Mouse (Mus musculus) cerebellum, postnatal 14 days (tissue): ENCODE data around the gene Myo1e.
"Not testable (repeated sequence)": the region's sequence is repeated elsewhere in the genome, so short reads cannot be mapped to it uniquely, and the experiment has no call there.

Experiments
- DNase-seq, 2 experiments: peaks; one replicate each; pipeline ENCODE4 v3.0.0; 2021; ENCODE audit warnings: mixed read lengths in 2 of 2

Gene Myo1e

GRCm38 (mm10) chr9:70255005-70255404 is 47.9 kb downstream of the Myo1e start:
- no peak for DNase-seq

DNA sequence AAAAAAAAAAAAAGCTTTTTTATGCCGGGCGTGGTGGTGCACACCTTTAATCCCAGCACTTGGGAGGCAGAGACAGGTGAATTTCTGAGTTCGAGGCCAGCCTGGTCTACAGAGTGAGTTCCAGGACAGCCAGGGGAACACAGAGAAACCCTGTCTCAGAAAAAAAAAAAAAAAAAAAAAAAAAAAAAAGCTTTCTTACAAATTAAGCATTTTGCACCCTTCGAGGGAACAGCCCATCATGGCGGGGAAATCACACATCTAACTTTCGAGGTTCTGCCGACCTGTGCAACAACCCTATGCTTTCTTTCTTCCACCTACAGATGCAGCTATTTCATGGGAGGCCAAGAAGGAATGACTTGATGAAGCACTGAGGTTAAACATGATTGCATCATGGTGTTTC is 48.9 kb downstream of the Myo1e start:
- not testable (repeated sequence) for DNase-seq

- DNase-seq = no peak
Observed at GRCm38 (mm10) chr9:70257289-70258101, 50.3 kb downstream of the Myo1e start.

DNA sequence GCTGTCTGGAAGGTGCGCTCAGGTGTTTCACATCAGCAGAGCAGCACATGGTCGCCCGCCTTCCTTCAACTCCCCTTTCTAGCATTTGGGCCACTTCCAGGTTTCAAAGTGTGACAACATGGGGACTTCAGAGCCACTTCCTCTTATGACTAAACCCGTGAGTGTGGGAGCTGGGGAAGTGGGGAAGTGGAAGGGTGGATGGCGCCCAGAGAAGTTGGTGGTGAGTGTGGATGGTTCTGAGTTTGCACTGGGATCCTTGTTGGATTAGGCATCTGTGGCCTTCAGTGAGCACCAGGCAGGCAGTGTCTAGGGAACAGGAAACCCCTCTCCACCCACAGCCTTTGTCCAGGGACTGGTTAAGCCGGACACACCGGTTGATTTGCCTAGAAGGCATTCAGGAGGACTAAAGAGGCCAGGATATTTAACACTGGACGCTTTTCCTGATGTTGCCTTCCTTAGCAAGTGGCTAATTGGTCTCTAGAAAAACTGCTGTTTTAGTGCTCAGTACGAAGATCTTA is 53.2 kb downstream of the Myo1e start:
- no peak for DNase-seq

GRCm38 (mm10) chr9:70261646-70262045 is 54.5 kb downstream of the Myo1e start:
- no peak for DNase-seq

DNA sequence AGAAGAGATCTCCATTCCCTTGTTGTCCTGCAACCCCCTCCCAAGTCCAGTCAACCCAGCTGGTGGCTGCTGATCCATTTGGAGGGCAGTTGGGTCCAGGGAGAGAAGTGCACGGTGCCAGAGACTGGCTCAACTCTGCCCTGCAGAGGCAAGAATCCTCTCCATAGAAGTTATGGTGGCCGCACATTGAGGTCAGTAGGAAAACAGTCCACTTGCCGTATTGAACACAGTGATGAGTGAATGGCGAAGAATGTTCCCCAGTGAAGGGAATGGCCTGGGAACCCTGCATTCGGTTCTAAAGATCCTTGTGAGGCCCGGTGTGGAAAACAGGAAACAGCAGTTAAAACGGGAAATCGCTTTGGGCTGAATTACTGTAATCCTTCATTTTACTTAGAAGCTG is 56.0 kb downstream of the Myo1e start:
- peak in 1 of 2 experiments; percentile 14 for DNase-seq

DNA sequence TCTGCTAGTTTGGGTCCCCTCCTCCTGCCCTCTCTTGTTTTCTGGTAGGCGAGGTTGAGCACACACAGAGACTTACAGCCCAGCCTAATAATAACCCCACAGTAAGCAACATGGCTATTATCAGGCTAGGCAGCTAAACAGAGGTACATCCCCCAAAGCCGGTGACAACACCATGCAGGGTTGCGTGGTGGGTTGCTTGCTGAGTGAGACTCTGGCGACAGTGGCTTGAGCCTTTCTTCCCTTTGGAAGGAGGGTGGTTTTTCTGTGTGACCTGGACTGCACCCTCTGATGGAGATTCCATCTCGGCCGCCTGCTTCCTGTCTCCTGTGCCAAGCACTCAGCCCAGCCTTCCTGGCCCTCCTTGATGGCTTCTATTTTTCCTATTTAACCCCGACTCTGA is 56.6 kb downstream of the Myo1e start:
- DNase-seq = peak; percentile 41 to 45

- peak; percentile 15 to 27 for DNase-seq
Observed at GRCm38 (mm10) chr9:70265513-70265912, 58.4 kb downstream of the Myo1e start.

- DNase-seq = no peak
Observed at GRCm38 (mm10) chr9:70266186-70266585, 59.0 kb downstream of the Myo1e start.

DNA sequence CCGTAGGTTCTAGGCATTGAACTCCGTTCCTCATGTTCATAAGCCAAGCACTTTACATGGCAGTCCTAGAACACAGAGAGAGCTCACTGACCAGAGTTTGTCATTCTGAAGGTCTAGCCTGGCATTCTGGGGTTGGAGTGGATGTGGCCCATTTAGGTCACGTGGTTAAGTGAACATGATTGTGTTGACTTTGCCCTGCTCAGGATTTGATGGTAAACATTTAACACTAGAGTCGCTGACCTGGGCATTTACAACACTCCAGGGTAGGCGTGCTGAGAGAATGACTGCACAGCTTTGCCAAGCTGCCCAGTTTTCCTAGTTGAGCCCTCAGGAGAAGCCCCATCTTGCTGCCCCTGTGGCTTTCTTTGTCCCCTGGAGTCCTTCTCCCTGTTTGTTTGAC is 60.0 kb downstream of the Myo1e start:
- no peak for DNase-seq

DNA sequence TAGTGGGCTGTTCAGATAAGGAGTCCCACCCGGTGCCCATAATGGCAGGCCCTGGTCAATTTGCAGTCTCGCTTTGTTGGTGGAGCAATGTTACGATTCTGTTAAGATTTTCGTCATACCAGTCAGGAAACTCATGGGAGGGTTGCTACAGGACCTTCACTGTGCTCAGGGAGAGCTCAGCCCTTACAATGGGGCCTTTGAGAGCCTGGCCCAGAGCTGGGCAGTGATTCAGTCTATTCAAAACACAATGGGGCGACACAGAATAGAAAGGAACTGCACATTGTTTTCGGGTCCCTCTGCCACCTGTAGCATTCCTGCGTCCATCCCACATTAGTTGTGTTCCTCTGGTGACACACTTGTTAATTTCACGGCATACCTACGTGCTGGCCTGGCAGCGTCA is 62.2 kb downstream of the Myo1e start:
- DNase-seq = no peak

GRCm38 (mm10) chr9:70270468-70270867 is 63.3 kb downstream of the Myo1e start:
- DNase-seq = no peak

GRCm38 (mm10) chr9:70271137-70271536 is 64.0 kb downstream of the Myo1e start:
- DNase-seq = no peak

- no peak for DNase-seq
Observed at GRCm38 (mm10) chr9:70271631-70272030, 64.5 kb downstream of the Myo1e start.

- no peak for DNase-seq
Observed at GRCm38 (mm10) chr9:70274071-70274470, 66.9 kb downstream of the Myo1e start.

GRCm38 (mm10) chr9:70274476-70274875 is 67.3 kb downstream of the Myo1e start:
- no peak for DNase-seq

DNA sequence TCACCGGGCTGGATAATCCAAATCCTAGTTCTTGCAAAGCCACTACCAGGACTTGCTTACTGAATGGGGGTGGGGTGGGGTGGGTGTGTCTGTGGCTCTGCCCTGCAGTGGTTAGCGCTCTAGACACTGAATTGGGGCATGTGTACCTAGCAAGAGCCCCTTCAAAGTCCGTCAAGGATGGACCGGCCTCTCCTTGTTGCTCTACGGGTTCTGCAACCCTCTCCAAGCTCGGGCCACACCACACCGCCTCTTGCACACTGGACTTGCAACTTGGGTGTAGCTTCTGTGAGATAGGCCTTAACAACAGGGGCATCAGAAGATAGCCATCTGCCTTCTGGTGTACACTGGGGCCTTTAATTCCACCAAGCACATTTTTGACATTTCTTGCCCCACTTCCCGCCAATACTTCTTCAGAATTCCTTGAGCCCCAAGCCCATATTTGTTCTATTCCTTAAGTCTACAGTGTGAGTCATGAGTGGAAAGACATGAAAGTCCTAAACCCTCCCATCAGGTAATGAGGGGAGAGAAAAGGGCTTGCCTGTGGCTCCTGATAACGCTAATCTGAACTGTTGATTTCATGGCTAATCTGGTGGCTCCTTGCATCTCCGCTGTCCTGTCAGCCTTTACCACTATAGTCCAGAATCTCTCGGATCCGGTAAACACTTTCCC is 67.9 kb downstream of the Myo1e start:
- no peak for DNase-seq

GRCm38 (mm10) chr9:70277076-70277475 is 69.9 kb downstream of the Myo1e start:
- no peak for DNase-seq

DNA sequence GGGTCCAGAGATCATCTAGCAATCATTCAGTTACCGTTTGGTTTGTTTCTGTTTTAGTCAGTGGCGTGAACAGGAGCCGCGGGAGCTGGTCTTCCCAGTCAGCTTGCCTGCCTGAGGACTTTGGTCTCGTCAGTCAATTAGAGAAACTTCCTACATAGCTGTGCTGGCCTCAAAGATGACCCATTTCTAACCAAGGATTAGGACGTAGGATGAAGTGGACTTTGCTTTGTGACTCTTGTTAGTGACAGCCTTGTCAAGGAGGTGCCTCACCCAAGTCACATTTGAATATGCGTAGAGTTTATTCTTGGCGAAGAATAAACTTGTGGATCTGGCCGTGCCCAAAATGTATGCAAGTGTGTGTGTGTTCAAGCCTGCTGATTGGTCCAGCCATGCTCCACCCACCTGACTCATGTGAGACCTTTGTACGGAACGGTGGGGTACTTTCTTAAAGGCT is 70.4 kb downstream of the Myo1e start:
- DNase-seq = no peak

- no peak for DNase-seq
Observed at GRCm38 (mm10) chr9:70281407-70281806, 74.3 kb downstream of the Myo1e start.

DNA sequence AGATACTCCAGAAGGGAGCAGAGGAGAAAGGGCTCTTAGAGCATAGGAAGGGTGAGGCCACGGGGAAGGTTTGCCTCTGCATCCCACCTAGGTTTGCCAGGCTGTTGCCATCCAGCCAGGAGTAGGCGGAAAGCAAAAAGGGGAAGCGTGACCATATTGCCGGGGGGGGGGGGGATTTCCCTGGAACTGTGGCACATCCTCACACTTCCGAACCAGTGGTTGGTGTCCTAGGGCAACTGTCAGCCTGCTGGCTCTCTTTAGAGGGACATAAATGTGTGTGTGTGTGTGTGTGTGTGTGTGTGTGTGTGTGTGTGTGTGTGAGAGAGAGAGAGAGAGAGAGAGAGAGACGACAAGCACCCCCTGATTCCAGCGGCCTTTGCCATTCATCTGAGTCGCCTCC is 75.0 kb downstream of the Myo1e start:
- DNase-seq = no peak

GRCm38 (mm10) chr9:70283151-70283550 is 76.0 kb downstream of the Myo1e start:
- DNase-seq = peak in 1 of 2 experiments; percentile 30

DNA sequence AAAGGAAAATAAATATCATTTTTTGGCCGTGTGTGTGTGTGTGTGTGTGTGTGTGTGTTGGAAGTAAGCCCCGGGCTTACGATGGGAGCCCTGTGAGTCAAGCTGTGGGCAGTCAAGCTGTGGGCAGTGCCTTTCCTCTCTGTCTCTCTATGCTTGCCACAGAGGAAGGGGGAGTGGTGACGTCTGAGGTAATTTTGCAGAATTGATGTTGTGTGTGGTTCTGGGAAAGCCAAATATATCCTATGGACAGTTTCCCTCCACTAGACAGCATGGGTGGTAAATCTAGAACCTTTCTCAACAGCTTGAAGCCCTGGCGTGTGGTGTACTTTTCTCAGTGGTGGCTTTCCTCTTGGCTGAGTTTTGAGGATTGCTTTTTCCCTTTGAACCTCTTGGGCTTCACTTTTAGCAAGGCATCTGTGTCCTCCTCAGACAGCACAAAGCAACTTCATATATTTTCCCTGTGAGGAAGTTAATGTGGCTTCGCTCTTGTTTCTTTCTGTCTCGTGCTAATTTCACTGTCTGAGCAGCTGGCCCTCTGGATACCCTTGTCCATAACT is 77.5 kb downstream of the Myo1e start:
- no peak for DNase-seq

DNA sequence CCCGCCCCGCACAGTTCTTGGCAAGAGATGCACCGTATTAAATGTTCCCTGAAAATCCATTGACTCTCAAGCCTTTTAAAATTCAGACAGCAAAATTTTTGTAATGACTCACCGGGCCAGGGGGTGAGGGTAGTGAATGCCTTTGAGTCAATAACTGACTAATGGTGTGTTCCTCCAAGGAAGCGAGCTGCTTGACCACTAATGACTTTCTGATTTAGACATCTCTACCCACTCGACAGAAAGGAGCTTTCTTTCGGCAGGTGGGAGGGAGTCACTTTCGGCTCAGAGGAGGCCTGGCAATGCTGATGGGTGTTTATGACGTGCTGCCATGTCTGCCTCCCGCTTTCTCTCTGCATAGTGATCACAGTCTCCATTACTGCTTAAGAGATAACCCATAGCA is 83.6 kb downstream of the Myo1e start:
- no peak for DNase-seq
